Mouse (Mus musculus): ENCODE results near the gene Fezf1.

Fezf1 gene

GRCm38 (mm10) chr6:23248313-23249052 is at the start of gene Fezf1:
TSS of gene Fezf1 (minus strand) at chr6:23248362.
- in situ Hi-C loops (cut with MboI, MseI), result loop anchor here in 1 of 2 experiments (10.0 kb wide), 1 partner anchor 1996 kb away; no protein-coding TSS in a partner anchor

- in situ Hi-C loops (cut with MboI, MseI), result no loop called here
Observed at GRCm38 (mm10) chr6:23294685-23295084, 46.5 kb upstream of the Fezf1 start.

- in situ Hi-C loops (cut with MboI, MseI), result no loop called here
Observed at GRCm38 (mm10) chr6:23288752-23289151, 40.6 kb upstream of the Fezf1 start.

- in situ Hi-C loops (cut with MboI, MseI), result no loop called here
Observed at GRCm38 (mm10) chr6:23281514-23281820, 33.3 kb upstream of the Fezf1 start.

- in situ Hi-C loops (cut with MboI, MseI), result no loop called here
Observed at GRCm38 (mm10) chr6:23280811-23281513, 32.8 kb upstream of the Fezf1 start.

GRCm38 (mm10) chr6:23273483-23273882 is 25.3 kb upstream of the Fezf1 start:
- in situ Hi-C loops (cut with MboI, MseI), result no loop called here

GRCm38 (mm10) chr6:23272979-23273378 is 24.8 kb upstream of the Fezf1 start:
- in situ Hi-C loops (cut with MboI, MseI), result no loop called here

- in situ Hi-C loops (cut with MboI, MseI), result no loop called here
Observed at GRCm38 (mm10) chr6:23272542-23272941, 24.4 kb upstream of the Fezf1 start.

- in situ Hi-C loops (cut with MboI, MseI), result no loop called here
Observed at GRCm38 (mm10) chr6:23260738-23261050, 12.5 kb upstream of the Fezf1 start.

GRCm38 (mm10) chr6:23260016-23260737 is 12.0 kb upstream of the Fezf1 start:
- in situ Hi-C loops (cut with MboI, MseI), result no loop called here

GRCm38 (mm10) chr6:23257981-23258380 is 9.8 kb upstream of the Fezf1 start:
- in situ Hi-C loops (cut with MboI, MseI), result no loop called here

- in situ Hi-C loops (cut with MboI, MseI), result no loop called here
Observed at GRCm38 (mm10) chr6:23255161-23255560, 7.0 kb upstream of the Fezf1 start.

GRCm38 (mm10) chr6:23254644-23255043 is 6.5 kb upstream of the Fezf1 start:
- in situ Hi-C loops (cut with MboI, MseI), result no loop called here

GRCm38 (mm10) chr6:23253353-23254311 is 5.5 kb upstream of the Fezf1 start:
- in situ Hi-C loops (cut with MboI, MseI), result no loop called here

- in situ Hi-C loops (cut with MboI, MseI), result no loop called here
Observed at GRCm38 (mm10) chr6:23252196-23253135, 4.3 kb upstream of the Fezf1 start.

GRCm38 (mm10) chr6:23251431-23251830 is 3.3 kb upstream of the Fezf1 start:
- in situ Hi-C loops (cut with MboI, MseI), result no loop called here

- in situ Hi-C loops (cut with MboI, MseI), result no loop called here
Observed at GRCm38 (mm10) chr6:23250288-23250955, 2.3 kb upstream of the Fezf1 start.

- in situ Hi-C loops (cut with MboI, MseI), result loop anchor here in 1 of 2 experiments (10.0 kb wide), 1 partner anchor 1995 kb away; no protein-coding TSS in a partner anchor
Observed at GRCm38 (mm10) chr6:23249616-23250287, 1.6 kb upstream of the Fezf1 start.

GRCm38 (mm10) chr6:23249053-23249401 is 865 bp upstream of the Fezf1 start:
- in situ Hi-C loops (cut with MboI, MseI), result loop anchor here in 1 of 2 experiments (10.0 kb wide), 1 partner anchor 1996 kb away; no protein-coding TSS in a partner anchor

Data from T-helper 17 cell (primary cell).